Mouse (Mus musculus): ENCODE measurements around the gene Lpgat1. TPM values are rescaled to one million over a fixed set of nuclear protein-coding genes. Genes with fewer than 3 reads are reported as not detected.

Lpgat1 gene
- 18.9 and 27.9 TPM in 2 replicates for polyA plus RNA-seq (2012; rRNA removed)

GRCm38 (mm10) chr1:191717601-191718498 lies at the start of gene Lpgat1:
TSS of gene Lpgat1 (plus strand) at chr1:191717834.

GRCm38 (mm10) chr1:191821326-191822091 lies 103.9 kb downstream of the Lpgat1 start, which contains the start of gene Nek2:
TSS of gene Nek2 (plus strand) at chr1:191821444.

Other genes starting within 250 kb of the Lpgat1 start
- 25.4 and 39.4 TPM in 2 replicates for gene Dtl, start 142.3 kb upstream of the Lpgat1 start, polyA plus RNA-seq (2012; rRNA removed)
- gene Ints7, start 142.2 kb upstream of the Lpgat1 start, polyA plus RNA-seq (2012; rRNA removed), result 42.0 and 64.0 TPM in 2 replicates
- 25.0 and 37.6 TPM in 2 replicates for gene Nek2, start 103.6 kb downstream of the Lpgat1 start, polyA plus RNA-seq (2012; rRNA removed)
- 7.9 and 9.4 TPM in 2 replicates for gene Slc30a1, start 188.9 kb downstream of the Lpgat1 start, polyA plus RNA-seq (2012; rRNA removed)